Mouse (Mus musculus) WW6 (cell line): ENCODE data around the gene Gm11397.
"Not testable (repeated sequence)": the region's sequence is repeated elsewhere in the genome, so short reads cannot be mapped to it uniquely, and the experiment has no call there.

Experiments used
- DNase-seq: peaks from one replicate; pipeline ENCODE4 v3.0.0-alpha.2; 2013; ENCODE audit warnings: low read depth, low spot score

The Gm11397 gene

GRCm38 (mm10) chr13:33395461-33395860 lies at the start of gene Gm11397:
Gm11397 (plus strand) TSS chr13:33395761.
- DNase-seq: not testable (repeated sequence)

GRCm38 (mm10) chr13:33356666-33357065 lies 38.9 kb upstream of the Gm11397 start:
- not testable (repeated sequence) for DNase-seq

- DNase-seq: not testable (repeated sequence)
Observed at GRCm38 (mm10) chr13:33432714-33433113, 37.2 kb downstream of the Gm11397 start.
